Mouse (Mus musculus) midbrain, embryonic 16.5 days (tissue): Measurements from ENCODE around the gene C130050O18Rik. TPM values are rescaled to one million over a fixed set of nuclear protein-coding genes. Genes with fewer than 3 reads are reported as not detected.

ENCODE experiments used
- ATAC-seq: fragments of 200-750 bp; cut with Nextera tagmentation; 2 replicates; pipeline ENCODE4 v1.8.0; 2017; ENCODE audit warnings: moderate TSS enrichment
- H3K27ac ChIP-seq: fragments of 300-500 bp; sonication (generic); 2 replicates; pipeline ENCODE4 v1.5.1; 2014; ENCODE audit warnings: mild to moderate bottlenecking, low read length, mixed read lengths
- H3K27me3 ChIP-seq: fragments of 300-500 bp; sonication (generic); 2 replicates; pipeline ENCODE4 v1.6.1; 2014; ENCODE audit warnings: low read depth, low read length, mixed read lengths; ENCODE audit not compliant: control insufficient read depth, insufficient read depth
- H3K36me3 ChIP-seq: fragments of 300-500 bp; sonication (generic); 2 replicates; pipeline ENCODE4 v1.6.1; 2014; ENCODE audit warnings: mild to moderate bottlenecking, low read length, moderate library complexity, mixed read lengths; ENCODE audit not compliant: control insufficient read depth, insufficient read depth
- H3K4me1 ChIP-seq: fragments of 300-500 bp; sonication (generic); 2 replicates; pipeline ENCODE4 v1.6.1; 2014; ENCODE audit warnings: mild to moderate bottlenecking, low read length, mixed read lengths; ENCODE audit not compliant: control insufficient read depth, insufficient read depth
- H3K4me2 ChIP-seq: fragments of 300-500 bp; sonication (generic); 2 replicates; pipeline ENCODE4 v1.6.1; 2014; ENCODE audit warnings: mild to moderate bottlenecking, low read length, mixed read lengths
- H3K4me3 ChIP-seq: fragments of 300-500 bp; sonication (generic); 2 replicates; pipeline ENCODE4 v1.5.1; 2014; ENCODE audit warnings: low read depth, mild to moderate bottlenecking, low read length, moderate library complexity, mixed read lengths
- H3K9ac ChIP-seq: fragments of 300-500 bp; sonication (generic); 2 replicates; pipeline ENCODE4 v1.6.1; 2014; ENCODE audit warnings: low read depth, low read length, mixed read lengths
- H3K9me3 ChIP-seq: fragments of 300-500 bp; sonication (generic); replicated peaks from 2 replicates; pipeline ENCODE4 v1.6.1; 2014; ENCODE audit warnings: mild to moderate bottlenecking, low read length, mixed read lengths; ENCODE audit not compliant: control insufficient read depth, poor library complexity, severe bottlenecking
- WGBS: fragments of 180-500 bp; shearing (Covaris S2); extraction: QIAGEN DNeasy Blood & Tissue Kit; methylation state at CpG from one replicate; pipeline ENCODE4 v1.1.7; 2014; 5-methylcytosine and 5-hydroxymethylcytosine counted together
- polyA plus RNA-seq: library from polyadenylated mRNA; unstranded; fragments of >200 nt; fragmentation: Nextera tagmentation; extraction: Ambion mirVana; gene quantifications from 2 replicates; pipeline ENCODE4 v1.2.1, GENCODE M21; 2015

C130050O18Rik gene
- polyA plus RNA-seq, 1 experiment from 2014 or later: 0.39 TPM

GRCm38 (mm10) chr5:139399991-139400390, 5.1 kb upstream of the C130050O18Rik start:
- Histone ChIP-seq H3K4me1 (peaks cover 3% of the 10 kb centered on the region; the same call in 1 of the 2 replicates), H3K4me2 (no peak overlapping the region), H3K36me3 (no peaks in the 10 kb centered on the region), H3K27ac (no peak overlapping the region), H3K27me3 (no peaks in the 10 kb centered on the region), H3K9ac (no peak overlapping the region), H3K9me3 (no peaks in the 10 kb centered on the region), H3K4me3 (no peak overlapping the region)
- no peak for ATAC-seq
- 88% methylated on average over 14 of the region's 14 CpGs for WGBS

GRCm38 (mm10) chr5:139402106-139402505, 3.0 kb upstream of the C130050O18Rik start:
- H3K4me1 ChIP-seq: peaks cover 3% of the 10 kb centered on the region; the same call in 1 of the 2 replicates
- H3K4me2 ChIP-seq: no peak overlapping the region
- no peak overlapping the region for H3K4me3 ChIP-seq
- H3K27me3 ChIP-seq: no peaks in the 10 kb centered on the region
- no peak overlapping the region for H3K27ac ChIP-seq
- no peak for ATAC-seq
- 94% methylated on average over 2 of the region's 2 CpGs for WGBS
- H3K9me3 ChIP-seq: no peaks in the 10 kb centered on the region
- no peaks in the 10 kb centered on the region for H3K36me3 ChIP-seq
- H3K9ac ChIP-seq: no peak overlapping the region

GRCm38 (mm10) chr5:139403692-139404260, 1.3 kb upstream of the C130050O18Rik start:
- no peak for ATAC-seq
- Histone ChIP-seq H3K9me3 (no peaks in the 10 kb centered on the region), H3K27ac (no peak overlapping the region), H3K4me3 (no peak overlapping the region), H3K4me1 (no peaks in the 10 kb centered on the region), H3K4me2 (no peak overlapping the region), H3K27me3 (no peaks in the 10 kb centered on the region), H3K36me3 (no peaks in the 10 kb centered on the region), H3K9ac (no peak overlapping the region)
- 94% methylated on average over 8 of the region's 8 CpGs for WGBS

DNA sequence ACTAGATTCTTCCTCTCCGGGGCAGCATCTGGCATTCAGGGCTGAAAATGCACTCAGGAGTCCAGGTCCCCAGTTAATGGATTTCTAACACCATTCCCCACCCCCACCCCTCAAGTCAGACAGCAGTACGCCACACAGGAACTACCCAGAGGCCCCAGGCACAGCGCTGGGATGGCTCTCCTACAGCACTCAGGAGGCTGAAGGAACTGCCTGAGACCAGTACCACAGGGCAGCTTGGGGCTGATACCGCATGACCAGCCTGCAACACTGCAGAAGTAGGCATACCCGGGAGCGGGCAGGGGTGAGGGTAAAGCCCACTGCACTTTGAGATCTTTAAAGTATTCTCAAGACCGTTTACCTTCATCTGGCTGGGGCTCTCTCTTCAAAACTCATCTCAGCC, 398 bp downstream of the C130050O18Rik start:
- Histone ChIP-seq H3K27ac (no peak overlapping the region), H3K9me3 (no peaks in the 10 kb centered on the region), H3K4me2 (no peak overlapping the region), H3K27me3 (no peaks in the 10 kb centered on the region), H3K4me1 (no peaks in the 10 kb centered on the region), H3K9ac (no peak overlapping the region), H3K4me3 (no peak overlapping the region), H3K36me3 (no peaks in the 10 kb centered on the region)
- ATAC-seq: no peak
- WGBS: 80% methylated on average over 7 of the region's 7 CpGs

DNA sequence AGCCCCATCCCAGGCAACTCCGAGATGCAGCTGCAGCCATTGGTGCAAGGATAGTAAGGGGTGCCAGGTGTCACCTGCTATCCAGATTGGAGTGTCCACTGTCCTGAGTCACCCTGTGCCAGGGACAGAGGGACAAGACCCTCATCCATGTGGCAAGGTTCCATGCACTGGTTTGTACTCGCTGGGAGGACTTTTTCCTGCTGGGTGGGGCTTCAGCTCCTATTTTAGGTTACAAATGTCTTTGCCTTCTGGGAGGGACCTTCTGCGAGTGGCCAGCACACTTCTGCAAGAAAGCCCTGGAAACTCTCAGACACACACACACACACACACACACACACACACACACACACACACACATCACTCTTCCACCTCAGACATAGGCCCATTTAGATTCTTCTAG, 873 bp downstream of the C130050O18Rik start:
- Histone ChIP-seq H3K4me2 (no peak overlapping the region), H3K4me1 (no peaks in the 10 kb centered on the region), H3K27ac (no peak overlapping the region), H3K36me3 (no peaks in the 10 kb centered on the region), H3K4me3 (no peak overlapping the region), H3K9me3 (no peaks in the 10 kb centered on the region), H3K9ac (no peak overlapping the region), H3K27me3 (no peaks in the 10 kb centered on the region)
- ATAC-seq: no peak
- WGBS: 83% methylated on average over 3 of the region's 3 CpGs

GRCm38 (mm10) chr5:139407121-139407885, 2.2 kb downstream of the C130050O18Rik start:
- H3K36me3 ChIP-seq: no peaks in the 10 kb centered on the region
- no peak overlapping the region for H3K4me2 ChIP-seq
- H3K9me3 ChIP-seq: no peaks in the 10 kb centered on the region
- no peak for ATAC-seq
- no peak overlapping the region for H3K9ac ChIP-seq
- WGBS: 90% methylated on average over 14 of the region's 14 CpGs
- no peak overlapping the region for H3K4me3 ChIP-seq
- H3K27me3 ChIP-seq: no peaks in the 10 kb centered on the region
- no peaks in the 10 kb centered on the region for H3K4me1 ChIP-seq
- H3K27ac ChIP-seq: no peak overlapping the region

DNA sequence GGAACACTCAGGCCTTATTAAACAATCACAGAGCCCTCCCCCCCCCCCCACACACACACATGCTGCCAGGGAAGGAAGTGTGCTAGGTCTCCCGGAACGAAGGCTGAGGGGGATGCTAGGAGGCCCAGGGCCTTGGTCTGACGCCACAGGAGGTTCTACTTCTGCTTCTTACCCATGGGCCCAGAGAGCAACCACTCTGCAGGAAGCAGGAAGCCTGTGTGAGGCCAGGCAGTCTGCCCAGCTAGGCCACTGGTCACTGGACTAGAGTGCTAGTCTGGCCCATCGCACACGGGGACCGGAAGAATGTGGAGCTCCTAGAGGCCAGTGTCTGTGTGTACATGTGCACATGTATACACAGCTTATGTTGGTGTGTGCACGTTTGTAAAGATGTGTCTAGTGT, 3.4 kb downstream of the C130050O18Rik start:
- ATAC-seq: no peak
- H3K4me3 ChIP-seq: no peak overlapping the region
- H3K27ac ChIP-seq: no peak overlapping the region
- WGBS: 87% methylated on average over 7 of the region's 7 CpGs
- no peaks in the 10 kb centered on the region for H3K36me3 ChIP-seq
- H3K27me3 ChIP-seq: no peaks in the 10 kb centered on the region
- H3K4me2 ChIP-seq: no peak overlapping the region
- no peaks in the 10 kb centered on the region for H3K9me3 ChIP-seq
- no peak overlapping the region for H3K9ac ChIP-seq
- H3K4me1 ChIP-seq: no peaks in the 10 kb centered on the region

GRCm38 (mm10) chr5:139409412-139409811, 4.3 kb downstream of the C130050O18Rik start:
- no peak overlapping the region for H3K4me3 ChIP-seq
- H3K4me2 ChIP-seq: no peak overlapping the region
- no peak overlapping the region for H3K9ac ChIP-seq
- ATAC-seq: no peak
- no peaks in the 10 kb centered on the region for H3K4me1 ChIP-seq
- H3K36me3 ChIP-seq: no peaks in the 10 kb centered on the region
- H3K27me3 ChIP-seq: no peaks in the 10 kb centered on the region
- no peaks in the 10 kb centered on the region for H3K9me3 ChIP-seq
- H3K27ac ChIP-seq: no peak overlapping the region
- WGBS: 86% methylated on average over 12 of the region's 12 CpGs

GRCm38 (mm10) chr5:139410056-139410455, 5.0 kb downstream of the C130050O18Rik start:
- Histone ChIP-seq H3K4me2 (no peak overlapping the region), H3K9ac (no peak overlapping the region), H3K27ac (no peak overlapping the region), H3K9me3 (no peaks in the 10 kb centered on the region), H3K4me3 (no peak overlapping the region), H3K27me3 (no peaks in the 10 kb centered on the region), H3K36me3 (no peaks in the 10 kb centered on the region), H3K4me1 (no peaks in the 10 kb centered on the region)
- ATAC-seq: no peak
- 95% methylated on average over 4 of the region's 4 CpGs for WGBS
